Mouse (Mus musculus) midbrain, embryonic 10.5 days (tissue): ENCODE measurements around the gene Srpk1. TPM values are rescaled to one million over a fixed set of nuclear protein-coding genes. Genes with fewer than 3 reads are reported as not detected.

ENCODE experiments used
- DNase-seq: peaks from one replicate; pipeline ENCODE4 v3.0.0-alpha.2; 2017; ENCODE audit warnings: low spot score
- H3K27ac ChIP-seq: fragments of 300-500 bp; sonication (generic); replicated peaks from 2 replicates; pipeline ENCODE4 v1.5.1; 2016; ENCODE audit warnings: mild to moderate bottlenecking
- H3K27me3 ChIP-seq: fragments of 300-500 bp; sonication (generic); 2 replicates; pipeline ENCODE4 v1.6.1; 2016; ENCODE audit warnings: low read depth, mild to moderate bottlenecking; ENCODE audit not compliant: poor library complexity, severe bottlenecking
- H3K36me3 ChIP-seq: fragments of 300-500 bp; sonication (generic); 2 replicates; pipeline ENCODE4 v1.6.1; 2016; ENCODE audit warnings: mild to moderate bottlenecking, moderate library complexity
- H3K4me1 ChIP-seq: fragments of 300-500 bp; sonication (generic); 2 replicates; pipeline ENCODE4 v1.6.1; 2016
- H3K4me3 ChIP-seq: fragments of 300-500 bp; sonication (generic); 2 replicates; pipeline ENCODE4 v1.5.1; 2016; ENCODE audit warnings: mild to moderate bottlenecking, moderate library complexity
- H3K9me3 ChIP-seq: fragments of 300-500 bp; sonication (generic); replicated peaks from 2 replicates; pipeline ENCODE4 v1.6.1; 2016; ENCODE audit warnings: mild to moderate bottlenecking
- WGBS: fragments of 180-500 bp; shearing (Covaris S2); methylation state at CpG from one replicate; pipeline ENCODE4 v1.1.7; 2016; 5-methylcytosine and 5-hydroxymethylcytosine counted together
- polyA plus RNA-seq: library from polyadenylated mRNA; unstranded; fragments of >200 nt; fragmentation: Nextera tagmentation; extraction: Ambion mirVana; gene quantifications from 2 replicates; pipeline ENCODE4 v1.2.1, GENCODE M21; 2016

The Srpk1 gene
- polyA plus RNA-seq, 1 experiment from 2014 or later, result 120 TPM

GRCm38 (mm10) chr17:28601557-28602250 lies 20.8 kb downstream of the Srpk1 start:
- H3K27me3 ChIP-seq, result no peaks in the 10 kb centered on the region

GRCm38 (mm10) chr17:28600780-28601179 lies 21.7 kb downstream of the Srpk1 start:
- 92% methylated on average over 5 of the region's 5 CpGs for WGBS
- no peaks in the 10 kb centered on the region for H3K27me3 ChIP-seq
- H3K27ac ChIP-seq, result no peak overlapping the region
- H3K4me1 ChIP-seq, result no peaks in the 10 kb centered on the region
- peaks cover 97% of the 10 kb centered on the region for H3K36me3 ChIP-seq
- H3K4me3 ChIP-seq, result no peak overlapping the region
- H3K9me3 ChIP-seq, result no peaks in the 10 kb centered on the region
- no peak for DNase-seq

More at GRCm38 (mm10) chr17:28601557-28602250, 20.8 kb downstream of the Srpk1 start:
- Histone ChIP-seq H3K9me3 (no peaks in the 10 kb centered on the region), H3K4me3 (no peak overlapping the region), H3K36me3 (peaks cover 97% of the 10 kb centered on the region), H3K4me1 (no peaks in the 10 kb centered on the region), H3K27ac (no peak overlapping the region)
- DNase-seq, result no peak
- 92% methylated on average over 9 of the region's 9 CpGs for WGBS

- DNase-seq, result no peak
- Histone ChIP-seq H3K27me3 (no peaks in the 10 kb centered on the region), H3K27ac (no peak overlapping the region), H3K36me3 (peaks cover 97% of the 10 kb centered on the region), H3K4me1 (no peaks in the 10 kb centered on the region), H3K9me3 (no peaks in the 10 kb centered on the region), H3K4me3 (no peak overlapping the region)
- 83% methylated on average over 4 of the region's 4 CpGs for WGBS
Observed at GRCm38 (mm10) chr17:28593965-28594364, 28.5 kb downstream of the Srpk1 start.

DNA sequence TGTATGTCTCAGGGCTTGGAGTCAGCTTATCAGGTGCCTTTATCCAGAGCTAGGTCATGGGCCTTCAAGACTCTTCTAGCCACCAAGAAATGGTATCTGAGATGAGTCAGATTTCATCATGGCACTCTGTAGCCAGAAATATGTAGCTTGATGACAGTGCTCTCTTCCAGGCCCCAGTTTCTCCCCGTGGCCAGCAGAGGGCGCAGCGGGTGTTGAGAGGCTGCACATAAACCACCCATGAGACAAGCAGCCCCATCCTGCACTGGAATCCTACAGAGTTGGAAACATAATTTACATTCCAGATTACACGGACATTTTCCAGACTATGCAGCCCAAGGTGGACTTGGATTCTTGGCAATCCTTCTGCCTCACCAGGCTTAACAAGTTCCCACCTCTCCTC lies 29.5 kb downstream of the Srpk1 start:
- DNase-seq, result peak; percentile 71
- Histone ChIP-seq H3K27me3 (no peaks in the 10 kb centered on the region), H3K27ac (no peak overlapping the region), H3K36me3 (peaks cover 97% of the 10 kb centered on the region), H3K9me3 (no peaks in the 10 kb centered on the region), H3K4me1 (no peaks in the 10 kb centered on the region), H3K4me3 (no peak overlapping the region)
- 32% methylated on average over 4 of the region's 4 CpGs for WGBS

- H3K27me3 ChIP-seq, result no peaks in the 10 kb centered on the region
- H3K4me3 ChIP-seq, result no peak overlapping the region
- no peak for DNase-seq
- no peaks in the 10 kb centered on the region for H3K9me3 ChIP-seq
- WGBS, result 95% methylated on average over 5 of the region's 5 CpGs
- H3K27ac ChIP-seq, result no peak overlapping the region
- H3K36me3 ChIP-seq, result peaks cover 97% of the 10 kb centered on the region
- no peaks in the 10 kb centered on the region for H3K4me1 ChIP-seq
Observed at GRCm38 (mm10) chr17:28591476-28591875, 31.0 kb downstream of the Srpk1 start.

- 93% methylated on average over 3 of the region's 3 CpGs for WGBS
- no peak for DNase-seq
- Histone ChIP-seq H3K27me3 (no peaks in the 10 kb centered on the region), H3K36me3 (peaks cover 90% of the 10 kb centered on the region), H3K9me3 (no peaks in the 10 kb centered on the region), H3K4me1 (no peaks in the 10 kb centered on the region), H3K4me3 (no peak overlapping the region), H3K27ac (no peak overlapping the region)
Observed at GRCm38 (mm10) chr17:28590596-28590995, 31.9 kb downstream of the Srpk1 start.

GRCm38 (mm10) chr17:28588591-28588990 lies 33.9 kb downstream of the Srpk1 start:
- no peaks in the 10 kb centered on the region for H3K27me3 ChIP-seq
- no peaks in the 10 kb centered on the region for H3K4me1 ChIP-seq
- H3K4me3 ChIP-seq, result no peak overlapping the region
- H3K36me3 ChIP-seq, result peaks cover 71% of the 10 kb centered on the region
- H3K9me3 ChIP-seq, result no peaks in the 10 kb centered on the region
- H3K27ac ChIP-seq, result no peak overlapping the region
- no peak for DNase-seq
- WGBS, result 86% methylated on average over 2 of the region's 2 CpGs

GRCm38 (mm10) chr17:28586509-28586908 lies 36.0 kb downstream of the Srpk1 start:
- 92% methylated on average over 3 of the region's 3 CpGs for WGBS
- no peaks in the 10 kb centered on the region for H3K9me3 ChIP-seq
- no peaks in the 10 kb centered on the region for H3K4me1 ChIP-seq
- peaks cover 51% of the 10 kb centered on the region for H3K36me3 ChIP-seq
- no peak overlapping the region for H3K27ac ChIP-seq
- DNase-seq, result no peak
- no peaks in the 10 kb centered on the region for H3K27me3 ChIP-seq
- H3K4me3 ChIP-seq, result no peak overlapping the region

DNA sequence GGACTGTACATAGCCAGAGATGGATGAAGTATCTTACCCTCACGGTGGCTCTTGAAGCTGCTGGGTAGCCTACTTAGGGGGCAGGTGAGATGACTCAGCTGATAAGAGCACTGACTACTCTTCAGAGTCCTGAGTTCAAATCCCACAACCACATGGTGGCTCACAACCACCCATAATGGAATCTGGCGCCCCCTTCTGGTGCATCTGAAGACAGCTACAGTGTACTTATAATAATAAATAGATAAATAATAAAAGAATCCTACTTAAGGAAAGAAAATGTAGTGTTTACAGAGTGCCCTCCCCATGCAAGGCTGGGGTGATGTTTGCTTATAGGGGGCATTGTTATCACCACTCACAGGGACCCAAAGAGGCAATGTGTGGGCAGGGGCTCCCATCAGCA lies 41.5 kb downstream of the Srpk1 start:
- DNase-seq, result no peak
- Histone ChIP-seq H3K9me3 (no peaks in the 10 kb centered on the region), H3K4me1 (peaks cover 5% of the 10 kb centered on the region), H3K27me3 (no peaks in the 10 kb centered on the region), H3K27ac (no peak overlapping the region), H3K4me3 (no peak overlapping the region), H3K36me3 (no peaks in the 10 kb centered on the region; the same call in 1 of the 2 replicates)
- WGBS, result 55% methylated on average over 2 of the region's 2 CpGs

DNA sequence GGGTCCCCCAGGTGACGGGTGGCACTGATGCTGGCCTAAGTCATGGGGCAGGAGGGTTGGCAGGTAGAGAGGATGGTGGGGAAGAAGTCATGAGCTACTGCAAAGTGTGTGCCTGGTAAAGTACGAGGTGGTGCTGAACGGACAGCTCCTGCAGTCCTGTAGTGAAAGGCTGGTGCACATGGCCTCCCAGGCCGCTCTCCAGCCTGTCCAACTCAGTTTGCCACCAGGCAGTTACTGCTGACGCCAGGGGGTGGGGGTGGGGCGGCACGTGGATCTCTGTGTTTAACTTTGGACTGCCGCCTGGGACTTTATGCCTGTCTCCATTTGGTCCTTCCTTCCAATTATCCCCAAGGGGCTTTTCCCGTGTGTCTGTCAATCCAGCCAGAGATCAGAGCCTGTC lies 42.1 kb downstream of the Srpk1 start:
- 9% methylated on average over 9 of the region's 9 CpGs for WGBS
- no peaks in the 10 kb centered on the region for H3K27me3 ChIP-seq
- H3K9me3 ChIP-seq, result no peaks in the 10 kb centered on the region
- no peak overlapping the region for H3K27ac ChIP-seq
- H3K4me1 ChIP-seq, result peaks cover 12% of the 10 kb centered on the region
- H3K36me3 ChIP-seq, result no peaks in the 10 kb centered on the region
- peak; percentile 66 for DNase-seq
- no peak overlapping the region for H3K4me3 ChIP-seq

- H3K9me3 ChIP-seq, result no peaks in the 10 kb centered on the region
- no peaks in the 10 kb centered on the region for H3K27me3 ChIP-seq
- H3K4me3 ChIP-seq, result peak within 1 kb of the TSS; percentile 51
- no peak within 1 kb of the TSS for H3K27ac ChIP-seq
- no peaks in the 10 kb centered on the region for H3K36me3 ChIP-seq
- 17% methylated on average over 50 of the region's 50 CpGs for WGBS
- peaks cover 14% of the 10 kb centered on the region for H3K4me1 ChIP-seq
- DNase-seq, result peak; percentile 79
Observed at GRCm38 (mm10) chr17:28575244-28576125, 47.0 kb downstream of the Srpk1 start, which contains the start of gene Lhfpl5. Gene Lhfpl5, plus strand, starts transcription at chr17:28575641.

DNA sequence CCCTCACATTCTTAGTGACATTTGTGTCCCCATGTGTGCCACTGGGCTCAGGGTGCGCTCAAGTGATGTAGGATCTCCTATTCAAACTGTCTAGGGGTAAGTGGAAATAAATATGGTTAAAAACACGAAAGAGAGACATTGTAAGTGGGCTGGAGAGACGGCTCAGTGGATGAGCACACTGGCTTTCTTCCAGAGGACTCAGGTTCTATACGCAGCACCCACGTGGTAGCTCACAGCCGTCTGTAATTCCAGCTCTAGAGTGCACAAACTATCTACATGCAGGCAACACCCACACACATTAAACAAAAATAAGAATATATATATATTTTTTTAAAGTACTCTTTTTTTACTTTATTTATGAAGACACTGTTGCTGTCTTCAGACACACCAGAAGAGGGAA lies 49.6 kb downstream of the Srpk1 start:
- H3K27me3 ChIP-seq, result no peaks in the 10 kb centered on the region
- no peak for DNase-seq
- H3K27ac ChIP-seq, result no peak overlapping the region
- H3K36me3 ChIP-seq, result no peaks in the 10 kb centered on the region
- 89% methylated on average over 6 of the region's 6 CpGs for WGBS
- H3K9me3 ChIP-seq, result no peaks in the 10 kb centered on the region
- peaks cover 11% of the 10 kb centered on the region for H3K4me1 ChIP-seq
- no peak overlapping the region for H3K4me3 ChIP-seq

- no peaks in the 10 kb centered on the region for H3K27me3 ChIP-seq
- DNase-seq, result no peak
- H3K27ac ChIP-seq, result no peak overlapping the region
- no peaks in the 10 kb centered on the region for H3K9me3 ChIP-seq
- peaks cover 11% of the 10 kb centered on the region for H3K4me1 ChIP-seq
- no peak overlapping the region for H3K4me3 ChIP-seq
- 83% methylated on average over 7 of the region's 7 CpGs for WGBS
- no peaks in the 10 kb centered on the region for H3K36me3 ChIP-seq
Observed at GRCm38 (mm10) chr17:28572521-28572920, 50.0 kb downstream of the Srpk1 start.
